Mouse (Mus musculus): Measurements from ENCODE around the gene Itpkb.

DNA sequence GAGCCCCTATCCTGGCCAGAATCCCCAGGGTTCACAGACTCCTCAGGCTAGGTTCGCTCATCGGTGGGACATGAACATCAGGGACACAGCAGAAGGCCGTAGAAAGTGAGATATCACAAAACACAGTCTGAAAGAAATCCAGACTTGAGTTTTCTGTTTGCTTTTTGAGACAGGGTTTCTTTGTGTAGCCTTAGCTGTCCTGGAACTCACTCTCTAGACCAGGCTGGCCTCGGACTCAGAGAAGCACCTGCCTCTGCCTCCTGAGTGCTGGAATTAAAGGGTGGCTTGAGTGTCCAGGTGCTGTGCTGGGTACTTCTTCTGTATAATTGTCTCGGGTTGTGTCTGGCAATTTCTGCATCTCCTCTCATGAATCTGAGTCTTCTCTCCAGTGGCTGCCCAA lies 14.8 kb downstream of the Itpkb start:
- no peak for TF ChIP-seq CTCF (IDR thresholded peaks at IDR 0.05; ENCODE audit: low read depth)
- no peak for TF ChIP-seq EP300 (optimal IDR thresholded peaks at IDR 0.05)
